Mouse (Mus musculus): ENCODE data around the gene Krt20. TPM values are rescaled to one million over a fixed set of nuclear protein-coding genes. Genes with fewer than 3 reads are reported as not detected.

Krt20 gene
- polyA plus RNA-seq, 1 experiment from 2014 or later = 0.17 TPM

- no peak for ATAC-seq (replicated peaks; ENCODE audit: insufficient number of reproducible peaks, low FRiP score, low TSS enrichment, low read depth)
- no peak overlapping the region for H3K4me3 ChIP-seq (ENCODE audit: low read depth, low read length)
- WGBS = 18% methylated on average over 6 of the region's 6 CpGs
- no peak overlapping the region for H3K4me2 ChIP-seq (ENCODE audit: low read depth, low read length)
- H3K9me3 ChIP-seq (replicated peaks; ENCODE audit: control insufficient read depth, low read length) = no peaks in the 10 kb centered on the region
- H3K36me3 ChIP-seq (replicated peaks; ENCODE audit: control insufficient read depth, insufficient read depth, low read depth, low read length) = no peaks in the 10 kb centered on the region
- H3K27me3 ChIP-seq (ENCODE audit: control insufficient read depth, insufficient read depth, low read length) = no peaks in the 10 kb centered on the region
- H3K9ac ChIP-seq (replicated peaks; ENCODE audit: low read length) = no peak overlapping the region
- no peak overlapping the region for H3K27ac ChIP-seq (replicated peaks; ENCODE audit: low read depth, low read length)
- H3K4me1 ChIP-seq (ENCODE audit: control insufficient read depth, insufficient read depth, low read length) = no peaks in the 10 kb centered on the region
- DNase-seq (ENCODE audit: low spot score) = peak; percentile 69
These were observed 24.7 kb downstream of the Krt20 start for GRCm38 (mm10) chr11:99413247-99413646.

DNA sequence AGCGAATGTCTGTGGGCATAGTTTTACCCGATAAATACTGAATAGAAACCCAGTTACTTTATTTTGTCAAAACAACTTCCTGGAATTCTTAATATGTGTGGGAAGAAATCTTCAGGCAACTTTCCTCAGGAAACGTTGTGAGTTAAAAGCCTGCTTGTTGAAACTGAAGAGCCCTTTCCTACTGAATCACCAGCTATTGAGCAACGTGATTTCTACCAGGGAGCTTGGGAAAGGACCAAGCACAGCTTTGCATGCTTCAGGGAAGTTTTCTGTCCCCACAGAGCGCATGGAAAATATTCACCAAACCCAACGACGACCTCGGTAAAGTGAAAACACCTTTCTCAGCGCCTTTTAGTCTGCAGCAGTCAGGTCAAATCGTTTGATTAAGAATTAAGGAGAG lies 31.8 kb downstream of the Krt20 start:
- no peaks in the 10 kb centered on the region for H3K4me1 ChIP-seq (ENCODE audit: control insufficient read depth, insufficient read depth, low read length)
- 76% methylated on average over 10 of the region's 10 CpGs for WGBS
- H3K27ac ChIP-seq (replicated peaks; ENCODE audit: low read depth, low read length) = no peak overlapping the region
- DNase-seq (ENCODE audit: low spot score) (no peak), ATAC-seq (replicated peaks; ENCODE audit: insufficient number of reproducible peaks, low FRiP score, low TSS enrichment, low read depth) (no peak)
- no peaks in the 10 kb centered on the region for H3K27me3 ChIP-seq (ENCODE audit: control insufficient read depth, insufficient read depth, low read length)
- H3K36me3 ChIP-seq (replicated peaks; ENCODE audit: control insufficient read depth, insufficient read depth, low read depth, low read length) = no peaks in the 10 kb centered on the region
- no peak overlapping the region for H3K4me3 ChIP-seq (ENCODE audit: low read depth, low read length)
- no peak overlapping the region for H3K9ac ChIP-seq (replicated peaks; ENCODE audit: low read length)
- no peaks in the 10 kb centered on the region for H3K9me3 ChIP-seq (replicated peaks; ENCODE audit: control insufficient read depth, low read length)
- no peak overlapping the region for H3K4me2 ChIP-seq (ENCODE audit: low read depth, low read length)

DNA sequence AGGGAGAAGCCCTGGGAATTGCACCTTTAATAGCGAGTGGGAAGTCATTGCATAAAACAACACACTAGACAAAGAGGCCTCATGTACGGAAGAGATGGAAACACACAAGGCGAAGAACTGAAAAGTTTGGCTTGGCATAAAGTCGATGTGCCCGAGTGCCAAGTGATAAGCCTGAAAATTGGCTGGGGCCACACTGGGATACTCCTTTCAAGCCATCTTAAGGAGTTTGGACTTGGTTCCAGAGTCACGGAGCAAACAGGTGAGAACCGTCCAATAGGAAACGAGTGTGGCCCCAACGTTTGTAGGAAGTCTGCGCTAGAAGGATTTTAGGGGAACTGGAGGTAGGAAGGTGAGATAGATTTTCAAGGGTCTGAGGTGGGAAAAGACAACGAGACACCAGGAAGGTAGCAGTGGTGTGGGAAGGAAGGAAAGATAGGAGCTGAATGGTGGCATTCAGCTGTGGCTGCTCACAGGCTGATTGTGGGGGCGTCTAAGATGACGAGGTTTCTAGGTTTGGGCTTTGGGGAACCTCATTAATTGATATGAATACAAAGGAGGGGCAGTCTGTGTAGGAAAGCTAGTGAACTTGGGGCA lies 37.9 kb downstream of the Krt20 start:
- Histone ChIP-seq H3K9me3 (replicated peaks; ENCODE audit: control insufficient read depth, low read length) (no peaks in the 10 kb centered on the region), H3K36me3 (replicated peaks; ENCODE audit: control insufficient read depth, insufficient read depth, low read depth, low read length) (no peaks in the 10 kb centered on the region), H3K4me2 (ENCODE audit: low read depth, low read length) (no peak overlapping the region), H3K4me3 (ENCODE audit: low read depth, low read length) (no peak overlapping the region), H3K27ac (replicated peaks; ENCODE audit: low read depth, low read length) (no peak overlapping the region), H3K4me1 (ENCODE audit: control insufficient read depth, insufficient read depth, low read length) (no peaks in the 10 kb centered on the region), H3K27me3 (ENCODE audit: control insufficient read depth, insufficient read depth, low read length) (no peaks in the 10 kb centered on the region), H3K9ac (replicated peaks; ENCODE audit: low read length) (no peak overlapping the region)
- DNase-seq (ENCODE audit: low spot score) = no peak
- no peak for ATAC-seq (replicated peaks; ENCODE audit: insufficient number of reproducible peaks, low FRiP score, low TSS enrichment, low read depth)
- 85% methylated on average over 13 of the region's 13 CpGs for WGBS

DNA sequence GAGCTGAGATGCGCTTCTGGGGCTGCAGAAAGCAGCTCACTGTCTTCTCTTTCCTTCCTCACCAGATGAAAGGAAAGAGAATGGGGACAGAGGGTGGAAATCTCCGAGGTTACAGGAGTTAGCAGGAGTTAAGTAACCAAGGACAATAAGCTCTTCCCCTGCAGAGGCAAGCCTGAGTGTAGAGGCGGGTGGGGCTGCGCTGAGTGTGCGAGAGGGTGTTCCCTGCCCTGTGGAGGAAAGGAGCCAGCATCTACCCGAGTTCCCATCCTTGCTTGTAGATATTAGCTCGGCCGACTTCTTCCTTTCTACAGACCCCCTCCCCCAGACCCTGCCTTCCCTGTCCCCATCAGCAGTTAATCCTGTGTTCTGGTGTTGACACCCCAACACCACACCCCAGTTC lies 39.1 kb downstream of the Krt20 start:
- 43% methylated on average over 7 of the region's 8 CpGs for WGBS
- H3K9me3 ChIP-seq (replicated peaks; ENCODE audit: control insufficient read depth, low read length) = no peaks in the 10 kb centered on the region
- H3K27me3 ChIP-seq (ENCODE audit: control insufficient read depth, insufficient read depth, low read length) = no peaks in the 10 kb centered on the region
- DNase-seq (ENCODE audit: low spot score) (no peak), ATAC-seq (replicated peaks; ENCODE audit: insufficient number of reproducible peaks, low FRiP score, low TSS enrichment, low read depth) (no peak)
- H3K4me3 ChIP-seq (ENCODE audit: low read depth, low read length) = no peak overlapping the region
- no peaks in the 10 kb centered on the region for H3K4me1 ChIP-seq (ENCODE audit: control insufficient read depth, insufficient read depth, low read length)
- H3K4me2 ChIP-seq (ENCODE audit: low read depth, low read length) = no peak overlapping the region
- no peak overlapping the region for H3K27ac ChIP-seq (replicated peaks; ENCODE audit: low read depth, low read length)
- H3K36me3 ChIP-seq (replicated peaks; ENCODE audit: control insufficient read depth, insufficient read depth, low read depth, low read length) = no peaks in the 10 kb centered on the region
- H3K9ac ChIP-seq (replicated peaks; ENCODE audit: low read length) = no peak overlapping the region

DNA sequence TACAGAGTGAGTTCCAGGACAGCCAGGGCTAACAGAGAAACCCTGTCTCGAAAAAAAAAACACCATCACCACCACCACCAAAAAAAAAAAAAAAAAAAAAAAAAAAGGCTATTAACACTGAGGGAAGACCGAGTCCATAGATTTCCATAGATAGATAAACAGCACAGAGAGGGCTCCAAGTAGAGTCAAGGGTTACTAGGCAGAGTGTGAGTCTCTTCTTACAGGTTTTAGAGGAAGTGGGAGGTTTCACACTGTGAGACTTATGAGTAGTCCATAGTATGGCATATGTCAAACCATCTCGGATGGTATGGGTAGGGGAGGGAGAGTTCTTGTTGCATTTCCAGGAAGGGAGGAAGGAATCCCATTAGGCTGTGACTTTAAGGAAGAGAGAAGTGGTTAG lies 39.9 kb downstream of the Krt20 start:
- no peak for ATAC-seq (replicated peaks; ENCODE audit: insufficient number of reproducible peaks, low FRiP score, low TSS enrichment, low read depth)
- H3K9me3 ChIP-seq (replicated peaks; ENCODE audit: control insufficient read depth, low read length) = no peaks in the 10 kb centered on the region
- H3K27me3 ChIP-seq (ENCODE audit: control insufficient read depth, insufficient read depth, low read length) = no peaks in the 10 kb centered on the region
- H3K36me3 ChIP-seq (replicated peaks; ENCODE audit: control insufficient read depth, insufficient read depth, low read depth, low read length) = no peaks in the 10 kb centered on the region
- WGBS = 67% methylated on average over 3 of the region's 3 CpGs
- H3K9ac ChIP-seq (replicated peaks; ENCODE audit: low read length) = no peak overlapping the region
- no peaks in the 10 kb centered on the region for H3K4me1 ChIP-seq (ENCODE audit: control insufficient read depth, insufficient read depth, low read length)
- H3K27ac ChIP-seq (replicated peaks; ENCODE audit: low read depth, low read length) = no peak overlapping the region
- H3K4me2 ChIP-seq (ENCODE audit: low read depth, low read length) = no peak overlapping the region
- DNase-seq (ENCODE audit: low spot score) = no peak
- no peak overlapping the region for H3K4me3 ChIP-seq (ENCODE audit: low read depth, low read length)

DNA sequence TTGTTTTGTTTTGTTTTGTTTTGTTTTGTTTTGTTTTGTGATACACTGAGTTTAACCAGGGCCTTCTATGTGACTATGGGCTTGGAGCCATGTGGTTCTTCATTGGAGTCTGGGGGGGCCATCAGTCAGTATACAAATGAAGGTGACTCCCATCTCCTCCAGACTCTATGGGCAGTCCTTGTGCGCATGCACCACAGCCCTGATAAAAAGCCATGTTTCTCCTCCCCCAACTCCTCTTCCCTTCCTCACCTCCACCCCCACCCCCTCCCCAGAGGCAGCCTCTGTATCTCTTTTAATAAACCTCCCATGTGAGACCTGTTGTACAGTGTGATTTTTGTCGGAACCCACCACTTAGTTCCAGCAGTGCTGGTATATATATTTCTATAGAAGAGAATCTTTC lies 41.3 kb downstream of the Krt20 start:
- no peak overlapping the region for H3K4me2 ChIP-seq (ENCODE audit: low read depth, low read length)
- DNase-seq (ENCODE audit: low spot score) = no peak
- H3K4me1 ChIP-seq (ENCODE audit: control insufficient read depth, insufficient read depth, low read length) = no peaks in the 10 kb centered on the region
- H3K27ac ChIP-seq (replicated peaks; ENCODE audit: low read depth, low read length) = no peak overlapping the region
- H3K9me3 ChIP-seq (replicated peaks; ENCODE audit: control insufficient read depth, low read length) = no peaks in the 10 kb centered on the region
- 77% methylated on average over 2 of the region's 2 CpGs for WGBS
- ATAC-seq (replicated peaks; ENCODE audit: insufficient number of reproducible peaks, low FRiP score, low TSS enrichment, low read depth) = no peak
- no peaks in the 10 kb centered on the region for H3K27me3 ChIP-seq (ENCODE audit: control insufficient read depth, insufficient read depth, low read length)
- H3K9ac ChIP-seq (replicated peaks; ENCODE audit: low read length) = no peak overlapping the region
- H3K4me3 ChIP-seq (ENCODE audit: low read depth, low read length) = no peak overlapping the region
- H3K36me3 ChIP-seq (replicated peaks; ENCODE audit: control insufficient read depth, insufficient read depth, low read depth, low read length) = no peaks in the 10 kb centered on the region

DNA sequence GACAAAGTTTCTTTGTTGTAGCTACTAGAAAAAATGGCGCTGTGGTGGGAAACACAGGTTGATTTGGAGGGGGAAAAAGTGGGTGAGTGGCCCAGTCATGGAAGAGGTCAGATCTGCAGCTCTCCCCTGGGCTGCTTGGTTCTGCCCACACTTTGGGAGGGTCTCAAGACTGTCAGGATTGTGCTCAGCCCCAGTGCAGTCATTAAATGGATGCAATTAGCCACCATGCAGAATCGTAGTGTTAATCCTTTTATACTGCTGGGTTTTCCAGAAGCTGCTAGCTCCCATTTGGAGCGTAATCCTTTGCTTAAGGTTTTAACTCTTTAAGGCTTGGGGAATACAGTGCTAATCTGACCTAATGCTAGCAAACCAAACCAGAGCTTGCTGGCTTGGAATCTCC lies 41.9 kb downstream of the Krt20 start:
- H3K36me3 ChIP-seq (replicated peaks; ENCODE audit: control insufficient read depth, insufficient read depth, low read depth, low read length) = no peaks in the 10 kb centered on the region
- no peak overlapping the region for H3K4me2 ChIP-seq (ENCODE audit: low read depth, low read length)
- H3K9ac ChIP-seq (replicated peaks; ENCODE audit: low read length) = no peak overlapping the region
- H3K4me3 ChIP-seq (ENCODE audit: low read depth, low read length) = no peak overlapping the region
- ATAC-seq (replicated peaks; ENCODE audit: insufficient number of reproducible peaks, low FRiP score, low TSS enrichment, low read depth) = no peak
- no peaks in the 10 kb centered on the region for H3K27me3 ChIP-seq (ENCODE audit: control insufficient read depth, insufficient read depth, low read length)
- DNase-seq (ENCODE audit: low spot score) = no peak
- no peaks in the 10 kb centered on the region for H3K4me1 ChIP-seq (ENCODE audit: control insufficient read depth, insufficient read depth, low read length)
- no peaks in the 10 kb centered on the region for H3K9me3 ChIP-seq (replicated peaks; ENCODE audit: control insufficient read depth, low read length)
- WGBS = 45% methylated on average over 3 of the region's 3 CpGs
- no peak overlapping the region for H3K27ac ChIP-seq (replicated peaks; ENCODE audit: low read depth, low read length)

GRCm38 (mm10) chr11:99392492-99392891 lies 45.5 kb downstream of the Krt20 start:
- no peak overlapping the region for H3K9ac ChIP-seq (replicated peaks; ENCODE audit: low read length)
- H3K27ac ChIP-seq (replicated peaks; ENCODE audit: low read depth, low read length) = no peak overlapping the region
- no peaks in the 10 kb centered on the region for H3K36me3 ChIP-seq (replicated peaks; ENCODE audit: control insufficient read depth, insufficient read depth, low read depth, low read length)
- DNase-seq (ENCODE audit: low spot score) = no peak
- ATAC-seq (replicated peaks; ENCODE audit: insufficient number of reproducible peaks, low FRiP score, low TSS enrichment, low read depth) = no peak
- H3K4me3 ChIP-seq (ENCODE audit: low read depth, low read length) = no peak overlapping the region
- H3K4me1 ChIP-seq (ENCODE audit: control insufficient read depth, insufficient read depth, low read length) = no peaks in the 10 kb centered on the region
- 88% methylated on average over 10 of the region's 10 CpGs for WGBS
- no peak overlapping the region for H3K4me2 ChIP-seq (ENCODE audit: low read depth, low read length)
- no peaks in the 10 kb centered on the region for H3K9me3 ChIP-seq (replicated peaks; ENCODE audit: control insufficient read depth, low read length)
- H3K27me3 ChIP-seq (ENCODE audit: control insufficient read depth, insufficient read depth, low read length) = no peaks in the 10 kb centered on the region

Measured in embryonic facial prominence, embryonic 11.5 days (tissue).